8 mouse cellular contexts compared by ENCODE assay signal in the genomic region with DNA sequence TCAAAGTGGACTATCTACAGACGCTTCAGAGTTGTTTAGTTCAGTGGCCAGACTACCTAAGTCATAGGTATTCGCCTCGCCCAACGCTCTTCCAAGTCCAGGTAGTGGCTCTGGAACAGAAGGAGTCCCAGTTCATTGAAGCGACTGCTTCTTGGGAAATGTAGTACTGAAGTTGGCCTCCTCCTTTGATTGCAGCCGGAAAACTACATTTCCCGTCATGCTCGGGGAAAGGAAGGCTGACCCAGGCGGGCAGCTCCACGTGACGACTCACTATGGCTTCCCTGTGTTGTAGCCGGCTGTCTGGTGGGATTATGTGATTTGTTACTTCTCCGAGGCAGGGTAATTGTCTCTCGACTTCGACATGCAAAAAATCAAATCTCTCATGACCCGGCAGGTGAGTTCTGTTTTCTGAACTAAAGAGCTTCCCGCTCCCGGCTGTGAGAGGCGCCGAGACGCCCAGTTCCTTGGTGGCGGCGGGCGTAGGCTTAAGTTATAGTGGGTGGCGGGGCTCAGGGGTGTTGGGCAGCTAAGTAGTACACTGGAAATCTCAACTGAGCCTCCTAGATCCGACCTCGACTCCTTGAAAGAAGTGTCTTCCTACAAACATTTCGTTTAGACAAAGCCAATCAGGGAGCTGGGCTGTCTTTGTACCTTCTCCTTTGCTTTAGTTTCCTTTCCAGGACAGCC. TPM values are rescaled to one million over a fixed set of nuclear protein-coding genes. Genes with fewer than 3 reads are reported as not detected.
A peak's percentile ranks its signal among the peaks of the same experiment; 100 is the strongest.
DNase-seq lines count a peak whose midpoint lies in the region; ATAC-seq lines count a peak whose summit lies in the region.

TSS of gene Hepacam2 (minus strand) at position 137 of the 687 bp plus-strand sequence.
TSS of gene Vps50 (plus strand) at position 221 of the 687 bp plus-strand sequence.

- no peaks in the 10 kb centered on the region for H3K4me1 ChIP-seq in hindbrain, embryonic 11.5 days (replicated peaks; ENCODE audit: control insufficient read depth, insufficient read depth, low read length)

- 1% methylated on average over 28 of the region's 28 CpGs for WGBS in hindbrain, embryonic 11.5 days

- peak; percentile 99 for ATAC-seq in hindbrain, embryonic 11.5 days (ENCODE audit: low FRiP score)

- DNase-seq in Muller cell, postnatal 12 days (ENCODE audit: inconsistent ontology term): peak; percentile 81
- peak; percentile 93 for DNase-seq in cerebellum, adult 9-11 months
- DNase-seq in frontal cortex, adult 2 months (ENCODE audit: extremely low spot score in 1 of 2, low spot score in 1 of 2): peak; percentile 94 to 96
- DNase-seq in hindbrain, embryonic 11.5 days (ENCODE audit: low spot score): peak; percentile 92
- peak; percentile 80 to 86 for DNase-seq in layer of hippocampus, postnatal 10 days (ENCODE audit: low spot score in 2 of 2)
- DNase-seq in lung, postnatal 10 days: peak; percentile 96
- peak; percentile 76 for DNase-seq in ovary, postnatal 36 days (ENCODE audit: low spot score)
- peak; percentile 85 for DNase-seq in thymus, postnatal 25 days

- peak within 1 kb of the TSS; percentile 60 for H3K9ac ChIP-seq in hindbrain, embryonic 11.5 days (ENCODE audit: low read depth, low read length)

- peak within 1 kb of the TSS; percentile 89 for H3K4me2 ChIP-seq in hindbrain, embryonic 11.5 days (replicated peaks; ENCODE audit: low read depth, low read length)

- H3K27ac ChIP-seq in hindbrain, embryonic 11.5 days (ENCODE audit: low read depth, low read length): no peak within 1 kb of the TSS

- H3K36me3 ChIP-seq in hindbrain, embryonic 11.5 days (ENCODE audit: control insufficient read depth, insufficient read depth, low read length): no peaks in the 10 kb centered on the region

- H3K4me3 ChIP-seq in hindbrain, embryonic 11.5 days (ENCODE audit: low read depth, low read length): peak within 1 kb of the TSS; percentile 51

- no peaks in the 10 kb centered on the region for H3K27me3 ChIP-seq in hindbrain, embryonic 11.5 days (ENCODE audit: control insufficient read depth, insufficient read depth, low read length)

- no peaks in the 10 kb centered on the region for H3K9me3 ChIP-seq in hindbrain, embryonic 11.5 days (ENCODE audit: control insufficient read depth, low read length)

RNA-seq across cellular contexts. Expression of gene Hepacam2, which starts in this region (rescaled TPM):
- polyA plus RNA-seq in frontal cortex, adult 2 months (2012; rRNA removed): 0.38 and 0.46 TPM in 2 replicates
- polyA plus RNA-seq in hindbrain, embryonic 11.5 days (2014; fragmentation: Nextera tagmentation; extraction: Ambion mirVana): 2.2 and 2.8 TPM in 2 replicates
- total RNA-seq in layer of hippocampus, postnatal 10 days (2021): under 1 TPM; 0.30 to 0.87 TPM

RNA-seq across cellular contexts. Expression of gene Vps50, which starts in this region (rescaled TPM):
- polyA plus RNA-seq in frontal cortex, adult 2 months (2012; rRNA removed): 29.4 and 36.4 TPM in 2 replicates
- 39.5 and 45.4 TPM in 2 replicates for polyA plus RNA-seq in hindbrain, embryonic 11.5 days (2014; fragmentation: Nextera tagmentation; extraction: Ambion mirVana)
- 10 to 100 TPM; 51.6 to 52.0 TPM for total RNA-seq in layer of hippocampus, postnatal 10 days (2021)
